Comparison of ENCODE assay signal across 15 mouse cellular contexts in the genomic region with DNA sequence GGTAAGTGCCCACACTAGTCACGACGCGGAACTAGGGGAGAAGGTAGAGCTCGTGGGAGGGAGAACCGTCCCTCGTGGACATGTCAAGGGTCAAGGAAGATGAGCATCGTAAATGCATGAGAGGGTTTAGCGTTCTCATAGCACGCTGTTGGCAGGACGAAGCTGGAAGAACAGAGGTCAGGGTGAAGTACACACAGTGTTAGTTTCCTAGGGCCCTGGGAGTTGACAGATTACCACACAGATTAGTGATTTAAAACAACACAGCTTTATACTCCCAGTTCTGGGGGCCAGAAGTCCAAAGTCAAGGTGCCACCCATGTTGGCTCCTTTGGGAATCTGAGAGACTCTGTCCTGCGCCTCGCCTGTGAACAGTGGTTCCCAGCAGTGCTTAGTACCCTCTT. TPM values are rescaled to one million over a fixed set of nuclear protein-coding genes. Genes with fewer than 3 reads are reported as not detected.
"Had no signal": no experiment of that assay in that cellular context is flagged by ENCODE, and none has a peak within 500 bp of the region (broad histone marks: within the 10 kb centered on the region; RNA-seq: fewer than 3 reads in every experiment).

No protein-coding gene starts in this region.

- H3K27me3 ChIP-seq: intestine, embryonic 15.5 days; limb, embryonic 12.5 days; lung, embryonic 15.5 days; midbrain, embryonic 12.5 days; neural tube, embryonic 13.5 days had no signal

- H3K36me3 ChIP-seq: limb, embryonic 12.5 days; liver, embryonic 13.5 days; lung, embryonic 15.5 days had no signal

- DNase-seq: liver, embryonic 13.5 days; lung, postnatal 14 days; retina, postnatal 1 day; thymus, postnatal 36 days had no signal

- H3K27ac ChIP-seq: hindbrain, embryonic 14.5 days; intestine, embryonic 15.5 days; limb, embryonic 12.5 days; liver, embryonic 13.5 days; lung, embryonic 15.5 days; midbrain, embryonic 12.5 days; neural tube, embryonic 13.5 days had no signal

- H3K4me1 ChIP-seq: intestine, embryonic 15.5 days; limb, embryonic 12.5 days; liver, embryonic 13.5 days; lung, embryonic 15.5 days; midbrain, embryonic 12.5 days; neural tube, embryonic 13.5 days had no signal

- H3K9me3 ChIP-seq: intestine, embryonic 15.5 days; limb, embryonic 12.5 days; liver, embryonic 13.5 days; lung, embryonic 15.5 days; midbrain, embryonic 12.5 days; neural tube, embryonic 13.5 days had no signal

- H3K9ac ChIP-seq: hindbrain, embryonic 14.5 days; intestine, embryonic 15.5 days; limb, embryonic 12.5 days; liver, embryonic 13.5 days; lung, embryonic 15.5 days; midbrain, embryonic 12.5 days; neural tube, embryonic 13.5 days had no signal

- ATAC-seq: intestine, embryonic 15.5 days; midbrain, embryonic 16.5 days had no signal

- H3K4me3 ChIP-seq: intestine, embryonic 15.5 days; limb, embryonic 12.5 days; liver, embryonic 13.5 days; lung, embryonic 15.5 days; midbrain, embryonic 12.5 days; neural tube, embryonic 13.5 days had no signal

- H3K4me2 ChIP-seq: hindbrain, embryonic 14.5 days; intestine, embryonic 15.5 days; limb, embryonic 12.5 days; liver, embryonic 13.5 days; lung, embryonic 15.5 days; midbrain, embryonic 12.5 days; neural tube, embryonic 13.5 days had no signal

RNA-seq across cellular contexts. Expression of a gene that starts 21.7 kb away (rescaled TPM):
- total RNA-seq: megakaryocyte-erythroid progenitor cell, adult 5-6 weeks had no signal
- polyA plus RNA-seq: hindbrain, embryonic 14.5 days; limb, embryonic 12.5 days; midbrain, embryonic 12.5 days; midbrain, embryonic 16.5 days; neural tube, embryonic 13.5 days; thymus, postnatal 0 days had no signal

RNA-seq across cellular contexts. Expression of a gene that starts 33.8 kb away (rescaled TPM):
- total RNA-seq: left cerebral cortex, postnatal 36 days; megakaryocyte-erythroid progenitor cell, adult 5-6 weeks had no signal
- polyA plus RNA-seq: hindbrain, embryonic 14.5 days; intestine, embryonic 15.5 days; limb, embryonic 12.5 days; liver, embryonic 13.5 days; midbrain, embryonic 12.5 days; midbrain, embryonic 16.5 days; neural tube, embryonic 13.5 days; stomach, embryonic 16.5 days had no signal
